Mouse (Mus musculus): ENCODE measurements at regions not wholly inside any gene's neighbourhood (a gene's known extent, or its start where the extent isn't known, plus 50 kb on each side); places are given as distances from the start of the nearest gene placed in this dataset.

DNA sequence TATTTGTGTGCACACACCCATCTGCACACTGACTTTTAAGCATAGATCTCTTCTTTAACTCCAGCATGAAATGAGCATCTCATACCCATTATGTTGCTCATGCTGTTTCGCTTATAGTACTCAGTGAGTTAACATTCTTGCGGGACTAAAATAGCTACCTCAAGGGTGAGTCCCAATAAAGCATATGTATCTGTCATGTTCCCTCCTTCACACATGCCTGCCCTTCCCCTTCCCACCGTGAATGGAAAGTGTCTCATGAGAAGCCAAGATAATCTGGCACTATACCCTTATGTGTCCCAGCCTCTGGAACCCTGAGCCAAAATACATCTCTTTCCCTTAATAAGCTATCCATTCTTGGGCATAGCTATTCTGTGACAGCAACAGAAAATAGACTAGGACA, 352.3 kb downstream of the Gm826 start:
- DNase-seq (ENCODE audit: low spot score in 2 of 2): no peak

DNA sequence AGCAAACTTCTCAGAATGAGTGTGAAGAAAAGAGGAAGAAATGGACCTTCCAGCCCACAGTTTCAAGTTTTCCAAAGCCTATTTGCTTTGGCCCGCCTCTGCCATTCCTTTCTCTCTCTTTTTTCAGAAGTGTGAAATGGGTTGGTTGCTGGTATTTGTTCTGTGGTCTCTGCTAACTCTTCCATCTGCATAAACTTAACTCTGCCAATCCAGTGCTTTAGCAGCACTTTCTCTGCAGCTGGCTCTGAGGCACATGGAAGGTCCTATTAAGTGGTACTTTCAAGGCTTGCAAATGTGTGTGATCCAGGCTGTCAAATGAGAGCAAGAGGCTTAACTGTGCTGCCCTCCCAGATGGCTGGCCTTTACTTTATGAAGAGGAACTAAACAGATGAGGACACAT, 383.6 kb downstream of the Gm826 start:
- no peak for DNase-seq (ENCODE audit: low spot score in 2 of 2)

DNA sequence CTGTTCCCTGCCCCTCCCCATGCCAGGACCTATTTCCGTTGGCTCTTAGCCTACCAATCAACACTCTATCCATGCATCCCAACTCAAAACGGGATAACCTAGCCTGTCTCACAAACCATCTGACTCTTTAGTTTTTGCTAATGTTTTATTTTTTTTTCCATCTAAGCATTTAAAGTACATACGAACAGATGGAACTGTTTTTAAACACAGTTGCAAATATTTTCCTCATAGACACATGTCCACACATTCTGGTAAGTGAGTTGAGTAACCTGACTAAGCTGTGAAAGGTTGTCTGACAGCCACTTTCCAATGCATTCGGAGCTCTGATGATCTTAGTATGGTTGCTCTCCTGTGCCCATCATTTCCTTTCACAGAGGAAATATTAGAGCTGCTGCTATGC, 384.9 kb downstream of the Gm826 start:
- no peak for DNase-seq (ENCODE audit: low spot score in 2 of 2)

DNA sequence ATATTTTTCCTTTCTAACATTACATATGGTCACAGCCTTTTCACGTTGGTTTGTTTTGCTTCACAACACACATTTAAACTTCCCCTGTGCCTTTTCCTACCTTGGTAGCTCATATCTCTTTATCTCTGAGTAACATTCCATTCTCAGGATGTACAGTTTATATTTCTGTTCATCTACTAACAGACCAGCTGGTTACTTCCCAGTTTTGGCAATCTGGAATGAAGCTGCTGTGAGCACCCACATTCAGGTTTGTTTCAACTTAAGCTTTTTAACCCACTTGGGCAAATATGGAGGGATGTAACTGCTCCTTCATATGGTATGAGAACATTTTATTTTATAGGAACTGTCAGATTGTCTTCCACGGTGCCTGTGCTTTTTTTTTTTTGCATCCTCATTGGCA, 403.2 kb downstream of the Gm826 start:
- no peak for DNase-seq (ENCODE audit: low spot score in 2 of 2)

DNA sequence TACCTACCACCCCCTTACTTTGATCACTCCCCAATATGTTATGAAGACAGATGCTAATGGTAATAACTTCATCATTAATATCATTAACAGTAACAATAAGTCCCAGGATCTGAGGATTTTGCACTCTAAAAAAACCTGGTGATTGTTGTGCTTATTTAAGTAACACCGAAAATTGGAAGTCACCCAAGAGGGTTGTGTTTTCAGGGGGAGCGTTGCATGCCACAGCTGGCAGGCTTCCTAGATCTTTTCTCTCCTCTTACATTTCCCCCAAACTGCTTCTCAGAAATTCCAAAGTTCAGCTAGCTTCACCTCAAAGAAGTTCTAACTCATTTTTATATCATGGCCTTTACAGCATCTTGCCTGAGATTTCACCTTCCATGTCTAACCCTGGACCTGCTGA, 444.3 kb downstream of the Gm826 start:
- no peak for DNase-seq (ENCODE audit: low spot score in 2 of 2)

DNA sequence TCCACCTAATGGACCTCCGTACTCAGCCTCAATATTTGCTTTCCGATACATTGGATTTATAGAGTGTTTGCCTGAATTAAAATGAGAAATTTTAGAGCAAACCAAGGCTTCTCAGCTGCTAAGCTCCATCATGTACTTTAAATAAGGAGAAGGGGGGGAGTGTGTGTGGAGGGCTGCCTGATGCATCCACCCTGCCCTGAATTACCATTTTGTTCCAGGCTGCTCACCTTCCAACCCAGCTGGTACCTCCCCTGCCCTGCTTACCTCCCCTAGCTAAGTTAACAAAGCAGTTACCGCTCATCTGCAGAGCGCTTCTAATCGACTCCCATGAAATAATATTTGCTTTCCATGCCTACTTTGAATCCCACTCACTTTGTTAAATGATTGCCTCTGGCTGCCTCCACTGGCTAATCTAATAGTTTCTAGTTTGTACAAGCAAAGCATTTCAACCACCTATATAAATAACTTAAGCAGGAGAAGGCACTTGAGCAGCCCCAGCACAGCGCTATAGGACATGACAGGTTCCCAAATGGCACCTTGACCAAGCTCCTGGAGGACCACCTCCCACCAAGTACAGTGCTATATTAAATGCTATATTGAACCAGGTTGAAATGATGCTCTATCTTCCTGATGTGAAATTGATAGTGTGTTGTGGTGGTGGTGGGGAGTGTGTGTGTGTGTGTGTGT, 449.0 kb downstream of the Gm826 start:
- no peak for DNase-seq (ENCODE audit: low spot score in 2 of 2)

DNA sequence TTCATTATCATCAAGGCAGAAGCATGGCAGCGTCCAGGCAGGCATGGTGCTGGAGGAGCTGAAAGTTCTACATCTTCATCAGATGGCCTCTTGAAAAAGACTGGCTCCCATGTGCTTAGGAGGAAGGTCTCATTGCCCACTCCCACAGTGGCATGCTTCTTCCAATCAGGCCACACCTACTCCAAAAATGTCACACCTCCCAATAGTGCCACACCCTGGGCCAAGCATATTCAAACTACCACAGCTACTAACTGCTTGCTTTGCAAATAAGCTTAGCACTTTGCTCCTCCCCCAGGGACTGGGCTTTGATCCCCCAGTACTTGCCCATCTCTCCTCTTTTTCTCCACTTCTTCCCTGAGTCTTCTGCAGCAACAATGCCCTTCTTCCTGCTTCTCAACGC, 467.0 kb downstream of the Gm826 start:
- DNase-seq (ENCODE audit: low spot score in 2 of 2): no peak

DNA sequence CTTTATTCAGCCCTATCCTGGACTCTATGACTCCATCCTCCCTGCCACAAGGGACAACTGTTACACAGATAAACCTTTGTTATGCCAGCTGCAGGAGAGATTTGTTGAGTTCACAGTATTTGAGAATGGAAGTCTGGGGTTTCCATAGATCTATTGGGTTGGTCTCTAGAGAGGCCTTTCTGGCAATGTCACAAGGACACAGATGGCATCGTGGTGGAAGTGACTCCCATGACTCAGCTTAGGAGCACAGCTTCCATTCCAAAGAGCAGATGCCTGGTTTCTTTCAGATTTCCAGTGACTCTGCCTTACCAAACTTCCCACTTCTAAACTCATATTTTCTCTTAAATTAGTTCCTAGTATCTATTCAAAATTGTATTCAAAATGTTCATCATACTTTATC, 467.6 kb downstream of the Gm826 start:
- DNase-seq (ENCODE audit: low spot score in 2 of 2): no peak

DNA sequence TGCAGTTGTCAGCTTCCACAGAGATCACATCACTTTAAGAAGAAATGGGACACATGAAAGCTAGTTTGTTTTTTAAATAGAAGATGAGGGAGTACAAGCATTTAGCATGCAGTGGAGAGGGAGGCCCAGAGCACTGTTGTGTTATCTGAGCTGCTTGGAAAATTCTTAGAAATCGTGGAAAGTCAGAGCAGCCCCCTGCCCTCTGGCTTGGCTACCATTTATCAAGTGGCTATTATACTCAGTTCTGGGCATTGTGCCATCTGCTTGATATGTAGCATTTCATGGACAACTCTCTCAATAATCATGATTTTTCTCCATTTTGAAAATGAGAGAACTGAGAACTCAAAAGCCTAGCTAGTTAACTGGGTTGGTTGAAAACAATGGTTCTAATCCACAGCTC, 470.8 kb downstream of the Gm826 start:
- DNase-seq (ENCODE audit: low spot score in 2 of 2): no peak

DNA sequence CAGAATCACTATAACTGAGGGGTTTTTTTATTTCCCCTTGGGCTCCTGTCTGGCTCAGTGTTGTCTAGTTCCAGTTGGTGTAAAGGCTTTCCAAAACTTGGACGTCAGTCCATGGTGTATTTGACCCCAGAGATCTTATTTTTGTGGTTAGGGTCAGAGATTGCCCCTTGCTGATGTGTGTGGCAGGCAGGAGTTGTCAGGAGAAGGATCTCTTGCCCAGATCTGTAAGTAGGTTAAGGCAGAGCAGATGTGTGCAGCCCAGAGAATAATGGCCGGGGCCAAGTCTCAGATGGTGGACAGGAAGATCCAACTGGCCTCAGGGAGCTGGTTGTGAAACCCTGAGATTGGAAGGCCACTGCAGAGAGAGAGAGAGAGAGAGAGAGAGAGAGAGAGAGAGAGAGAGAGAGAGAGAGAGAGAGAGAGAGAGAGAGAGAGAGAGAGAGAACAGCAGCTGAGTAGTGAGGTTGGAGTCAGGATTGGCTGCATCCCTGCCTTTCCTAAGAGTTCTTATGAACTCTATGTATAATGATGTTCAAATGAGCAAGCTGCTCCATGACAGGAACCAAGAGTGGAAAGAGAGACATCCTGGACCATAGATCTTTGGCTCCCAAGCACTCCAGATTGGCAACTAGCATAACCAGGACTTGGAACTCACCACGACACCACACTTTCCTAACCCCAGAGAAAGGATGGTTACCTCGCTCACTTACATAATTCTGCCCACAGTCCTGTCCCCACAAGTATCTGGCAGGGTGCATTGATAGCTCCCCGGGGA, 479.9 kb downstream of the Gm826 start:
- DNase-seq (ENCODE audit: low spot score in 2 of 2): no peak

DNA sequence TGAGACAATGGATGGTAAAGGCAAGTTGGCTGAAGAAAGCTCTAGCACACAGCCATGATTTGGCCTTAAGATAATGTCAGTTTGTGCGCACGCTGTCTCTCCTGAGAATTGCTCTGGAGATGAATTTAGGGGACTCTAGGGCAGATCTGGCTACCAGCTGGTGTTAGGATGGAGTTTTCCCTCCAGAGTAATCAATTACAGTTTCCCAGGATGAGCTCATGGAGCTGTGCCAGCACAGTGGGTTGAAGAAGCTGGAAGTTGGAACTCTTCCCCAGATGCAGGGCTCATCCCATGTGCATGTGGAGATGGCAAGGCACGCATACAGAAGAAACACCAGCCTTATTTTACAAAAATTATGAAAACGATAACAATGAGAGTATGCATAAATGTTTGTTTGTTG, 481.0 kb downstream of the Gm826 start:
- DNase-seq (ENCODE audit: low spot score in 2 of 2): no peak

DNA sequence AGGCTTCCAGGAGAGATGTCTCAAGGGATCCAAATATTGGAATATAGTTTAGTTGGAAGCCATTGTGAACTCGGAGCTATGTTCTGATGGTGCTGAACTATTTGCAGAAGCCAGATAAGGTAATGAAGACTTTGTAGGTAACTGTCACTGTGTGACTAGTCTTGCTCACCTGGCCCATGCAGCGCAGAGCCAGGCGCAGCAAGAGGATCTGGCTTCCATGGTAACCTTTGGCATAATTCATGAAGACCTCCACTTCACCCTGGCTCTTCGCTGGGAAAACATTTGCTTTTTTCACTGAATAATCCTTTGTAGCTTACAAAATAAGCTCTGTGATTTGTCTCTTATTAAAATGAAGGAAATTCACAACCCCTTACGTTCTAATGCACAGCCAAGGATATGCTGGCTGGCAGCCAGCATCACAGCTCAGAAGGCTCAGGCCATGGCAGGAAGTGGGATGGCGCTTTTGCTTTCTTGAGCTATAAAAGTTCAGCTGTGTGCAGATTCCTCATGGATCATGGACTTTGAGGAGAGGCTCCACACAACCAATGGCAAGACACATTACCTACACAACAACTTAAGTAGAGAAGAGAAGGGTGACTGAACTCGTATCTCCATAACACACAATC, 501.4 kb downstream of the Gm826 start:
- no peak for DNase-seq (ENCODE audit: low spot score in 2 of 2)

DNA sequence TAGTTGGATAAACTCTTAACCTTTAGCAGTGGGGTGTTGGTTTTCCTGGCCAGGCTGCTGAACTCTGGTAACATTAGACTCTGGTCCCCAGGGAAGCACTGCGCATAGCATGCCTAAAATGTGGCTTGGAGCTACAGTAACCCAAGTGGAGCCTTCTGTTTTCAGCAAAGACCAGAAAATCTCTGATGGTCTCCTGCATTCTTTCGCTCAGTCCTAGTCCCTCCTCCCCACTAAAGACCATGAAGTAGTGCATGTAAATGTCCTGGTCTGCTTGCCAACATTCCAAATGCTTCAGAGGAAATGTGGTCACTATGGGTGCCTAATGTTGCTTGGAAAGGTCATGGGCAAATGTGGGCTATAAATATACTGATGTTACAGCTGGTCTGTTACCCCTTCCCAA, 507.5 kb downstream of the Gm826 start:
- DNase-seq (ENCODE audit: low spot score in 2 of 2): no peak

DNA sequence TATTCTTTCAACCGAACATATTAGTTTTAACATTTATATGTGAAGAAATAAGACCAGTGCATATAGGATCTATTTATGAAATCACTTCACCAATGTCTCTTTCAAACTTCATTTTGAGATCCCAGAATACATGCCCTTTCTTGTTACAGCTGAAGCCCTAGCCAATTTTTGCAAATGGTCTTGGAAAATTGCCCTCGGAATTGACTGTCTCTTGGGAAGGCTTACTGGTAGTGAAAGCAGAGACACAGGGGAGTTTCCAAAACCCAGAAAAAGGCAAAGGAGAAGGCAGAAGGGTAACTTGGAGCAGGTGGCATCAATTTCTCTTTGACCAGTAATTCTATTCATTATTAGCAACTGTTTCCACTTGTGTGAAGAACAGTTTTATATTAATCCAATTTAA, 515.4 kb downstream of the Gm826 start:
- no peak for DNase-seq (ENCODE audit: low spot score in 2 of 2)

DNA sequence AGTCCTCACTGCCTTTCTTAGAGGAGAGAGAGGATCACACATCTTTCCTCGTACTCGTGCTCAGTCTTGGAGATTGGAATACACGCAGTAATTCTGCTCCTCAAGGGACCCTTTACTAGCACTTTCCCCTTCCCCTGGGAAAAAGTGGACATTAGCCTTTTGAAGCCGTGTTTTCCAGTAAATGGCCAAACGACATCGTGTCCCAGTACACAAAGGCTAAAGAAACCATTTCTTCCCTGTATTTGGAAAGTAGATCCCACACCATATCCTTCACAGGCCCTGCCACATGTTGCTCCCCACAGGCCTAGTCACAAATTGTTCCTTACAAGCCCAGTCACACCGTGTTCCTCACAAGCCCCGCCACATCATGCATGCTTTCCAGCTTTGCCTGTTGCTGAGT, 517.6 kb downstream of the Gm826 start:
- DNase-seq (ENCODE audit: low spot score in 2 of 2): no peak

Measured in adrenal gland, postnatal 4 days (tissue).